Mouse (Mus musculus): ENCODE results near the gene Prn. TPM values are rescaled to one million over a fixed set of nuclear protein-coding genes. Genes with fewer than 3 reads are reported as not detected.
A peak's percentile ranks its signal among the peaks of the same experiment; 100 is the strongest.

Prn gene
- under 1 TPM in 3 of 4 experiments, not detected in 1; 0.20 to 0.69 (median 0.38) TPM for total RNA-seq (2022)

GRCm38 (mm10) chr2:131909683-131910572 is at the start of gene Prn, which contains the start of gene Prnp:
TSS of gene Prn (plus strand) at chr2:131909957.
TSS of gene Prnp (plus strand) at chr2:131909928.
- DNase-seq (ENCODE audit: low spot score): peak; percentile 87

- DNase-seq (ENCODE audit: low spot score): no peak
These were observed 47.0 kb upstream of the Prn start for GRCm38 (mm10) chr2:131862617-131863275.

- no peak for DNase-seq (ENCODE audit: low spot score)
These were observed 46.3 kb upstream of the Prn start for GRCm38 (mm10) chr2:131863472-131863871.

- no peak for DNase-seq (ENCODE audit: low spot score)
These were observed 45.4 kb upstream of the Prn start for GRCm38 (mm10) chr2:131864262-131864796.

- DNase-seq (ENCODE audit: low spot score): no peak
These were observed 43.1 kb upstream of the Prn start for GRCm38 (mm10) chr2:131866676-131867075.

GRCm38 (mm10) chr2:131868983-131869382 is 40.8 kb upstream of the Prn start:
- DNase-seq (ENCODE audit: low spot score): no peak

- no peak for DNase-seq (ENCODE audit: low spot score)
These were observed 36.4 kb upstream of the Prn start for GRCm38 (mm10) chr2:131873376-131873775.

GRCm38 (mm10) chr2:131876551-131877265 is 33.0 kb upstream of the Prn start:
- DNase-seq (ENCODE audit: low spot score): peak; percentile 16

GRCm38 (mm10) chr2:131881766-131882165 is 28.0 kb upstream of the Prn start:
- DNase-seq (ENCODE audit: low spot score): no peak

- DNase-seq (ENCODE audit: low spot score): no peak
These were observed 26.6 kb upstream of the Prn start for GRCm38 (mm10) chr2:131883136-131883535.

- DNase-seq (ENCODE audit: low spot score): no peak
These were observed 23.1 kb upstream of the Prn start for GRCm38 (mm10) chr2:131886503-131887160.

- DNase-seq (ENCODE audit: low spot score): no peak
These were observed 21.5 kb upstream of the Prn start for GRCm38 (mm10) chr2:131888233-131888632.

- no peak for DNase-seq (ENCODE audit: low spot score)
These were observed 17.2 kb upstream of the Prn start for GRCm38 (mm10) chr2:131892534-131892933.

- no peak for DNase-seq (ENCODE audit: low spot score)
These were observed 14.7 kb upstream of the Prn start for GRCm38 (mm10) chr2:131895106-131895505.

GRCm38 (mm10) chr2:131896011-131896410 is 13.7 kb upstream of the Prn start:
- DNase-seq (ENCODE audit: low spot score): no peak

GRCm38 (mm10) chr2:131897336-131898109 is 12.2 kb upstream of the Prn start:
- DNase-seq (ENCODE audit: low spot score): no peak

GRCm38 (mm10) chr2:131902423-131902822 is 7.3 kb upstream of the Prn start:
- DNase-seq (ENCODE audit: low spot score): no peak

- DNase-seq (ENCODE audit: low spot score): peak; percentile 77
These were observed 6.9 kb upstream of the Prn start for GRCm38 (mm10) chr2:131902867-131903266.

GRCm38 (mm10) chr2:131905025-131905424 is 4.7 kb upstream of the Prn start:
- no peak for DNase-seq (ENCODE audit: low spot score)

GRCm38 (mm10) chr2:131905776-131906175 is 4.0 kb upstream of the Prn start:
- DNase-seq (ENCODE audit: low spot score): no peak

All from heart, adult 8-10 months (tissue).